Comparison of ENCODE assay signal across 10 mouse cellular contexts in genomic region chr2:109941973-109942444, GRCm38 (mm10). TPM values are rescaled to one million over a fixed set of nuclear protein-coding genes. Genes with fewer than 3 reads are reported as not detected.
A peak's percentile ranks its signal among the peaks of the same experiment; 100 is the strongest.
DNase-seq lines count a peak whose midpoint lies in the region; ATAC-seq lines count a peak whose summit lies in the region.
"Had no signal": no experiment of that assay in that cellular context is flagged by ENCODE, and none has a peak within 500 bp of the region (broad histone marks: within the 10 kb centered on the region; RNA-seq: fewer than 3 reads in every experiment).

No protein-coding gene starts in this region.

- 9% methylated on average over 5 of the region's 5 CpGs for WGBS in forebrain, embryonic 15.5 days
- 7% methylated on average over 5 of the region's 5 CpGs for WGBS in midbrain, embryonic 12.5 days

- no peak overlapping the region for H3K4me2 ChIP-seq in forebrain, embryonic 15.5 days (replicated peaks)
- H3K4me2 ChIP-seq in midbrain, embryonic 12.5 days (replicated peaks), result peak overlapping the region; percentile 21; the same call in 1 of the 2 replicates

- no peak overlapping the region for H3K4me3 ChIP-seq in forebrain, embryonic 15.5 days
- H3K4me3 ChIP-seq in midbrain, embryonic 12.5 days, result no peak overlapping the region

- H3K9me3 ChIP-seq in forebrain, embryonic 15.5 days, result no peaks in the 10 kb centered on the region
- no peaks in the 10 kb centered on the region for H3K9me3 ChIP-seq in midbrain, embryonic 12.5 days

- no peaks in the 10 kb centered on the region for H3K36me3 ChIP-seq in forebrain, embryonic 15.5 days
- H3K36me3 ChIP-seq in midbrain, embryonic 12.5 days, result no peaks in the 10 kb centered on the region

- peaks cover 21% of the 10 kb centered on the region for H3K4me1 ChIP-seq in forebrain, embryonic 15.5 days
- H3K4me1 ChIP-seq in midbrain, embryonic 12.5 days, result peaks cover 34% of the 10 kb centered on the region

- no peak overlapping the region for H3K9ac ChIP-seq in forebrain, embryonic 15.5 days (replicated peaks)
- no peak overlapping the region for H3K9ac ChIP-seq in midbrain, embryonic 12.5 days (replicated peaks)

- ATAC-seq in forebrain, embryonic 15.5 days (replicated peaks), result peak; percentile 58
- peak; percentile 74 for ATAC-seq in midbrain, embryonic 12.5 days (ENCODE audit: low FRiP score, low read depth)
- no peak for ATAC-seq in frontal cortex, adult (ENCODE audit: low TSS enrichment)
- ATAC-seq: Patski had no signal

- H3K27ac ChIP-seq in forebrain, embryonic 15.5 days (replicated peaks), result no peak overlapping the region
- peak overlapping the region; percentile 73 for H3K27ac ChIP-seq in midbrain, embryonic 12.5 days (replicated peaks)
- H3K27ac ChIP-seq: macrophage had no signal

- DNase-seq in ES-CJ7 (ENCODE audit: low read depth, low spot score), result peak; percentile 88
- DNase-seq in WW6 (ENCODE audit: low read depth, low spot score), result peak; percentile 52
- DNase-seq in right cerebral cortex, adult 18-20 months, result no peak
- no peak for DNase-seq in lung, postnatal 36 days
- DNase-seq: right cerebral cortex, postnatal 25 days had no signal

- peaks cover 56% of the 10 kb centered on the region for H3K27me3 ChIP-seq in forebrain, embryonic 15.5 days
- peaks cover 3% of the 10 kb centered on the region; the same call in 1 of the 2 replicates for H3K27me3 ChIP-seq in midbrain, embryonic 12.5 days
- H3K27me3 ChIP-seq: Patski had no signal

RNA-seq across cellular contexts. Expression of gene Lgr4, which starts 24.6 kb away (rescaled TPM):
- polyA plus RNA-seq in forebrain, embryonic 15.5 days (2015; fragmentation: Nextera tagmentation; extraction: Ambion mirVana), result 2.8 and 3.0 TPM in 2 replicates
- polyA plus RNA-seq in midbrain, embryonic 12.5 days (2016; fragmentation: Nextera tagmentation; extraction: Ambion mirVana), result 15.0 and 16.8 TPM in 2 replicates

RNA-seq across cellular contexts. Expression of gene Lin7c, which starts 51.4 kb away (rescaled TPM):
- polyA plus RNA-seq in forebrain, embryonic 15.5 days (2015; fragmentation: Nextera tagmentation; extraction: Ambion mirVana), result 169 and 184 TPM in 2 replicates
- 159 and 172 TPM in 2 replicates for polyA plus RNA-seq in midbrain, embryonic 12.5 days (2016; fragmentation: Nextera tagmentation; extraction: Ambion mirVana)

Comparison
In these comparisons a context has a peak if more than half of its experiments do, and no peak if none do; other contexts are left out.
1. DNase-seq: peak in ES-CJ7 (single experiment) and WW6 (single experiment); none in right cerebral cortex, adult 18-20 months (single experiment) and lung, postnatal 36 days (single experiment).